Mouse (Mus musculus): Measurements from ENCODE around the gene Thsd4.
"Not testable (repeated sequence)": the region's sequence is repeated elsewhere in the genome, so short reads cannot be mapped to it uniquely, and the experiment has no call there.

Thsd4 gene

GRCm38 (mm10) chr9:59971263-59971662 lies 550.6 kb downstream of the Thsd4 start:
- peak; percentile 61 for DNase-seq (ENCODE audit: low spot score)

DNA sequence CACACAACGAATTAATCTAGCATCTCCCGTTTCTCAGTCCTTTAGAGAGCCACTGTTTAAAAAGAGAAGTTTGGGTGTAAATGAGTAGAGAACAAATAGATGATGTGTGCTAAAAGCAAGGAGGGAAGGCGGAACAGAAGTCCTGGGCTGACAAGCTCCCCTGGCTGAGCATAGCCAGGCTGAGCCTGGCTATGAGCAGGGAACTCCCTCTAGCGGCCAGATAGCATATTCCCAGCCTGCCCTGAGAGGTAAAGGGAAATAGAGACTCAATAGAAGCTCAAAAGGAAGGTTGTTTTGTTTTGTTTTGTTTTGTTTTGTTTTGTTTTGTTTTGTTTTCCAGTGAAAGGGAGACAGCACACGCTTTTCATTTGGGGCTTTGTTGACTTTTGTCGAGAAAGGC lies 552.5 kb downstream of the Thsd4 start:
- peak; percentile 69 for DNase-seq (ENCODE audit: low spot score)

DNA sequence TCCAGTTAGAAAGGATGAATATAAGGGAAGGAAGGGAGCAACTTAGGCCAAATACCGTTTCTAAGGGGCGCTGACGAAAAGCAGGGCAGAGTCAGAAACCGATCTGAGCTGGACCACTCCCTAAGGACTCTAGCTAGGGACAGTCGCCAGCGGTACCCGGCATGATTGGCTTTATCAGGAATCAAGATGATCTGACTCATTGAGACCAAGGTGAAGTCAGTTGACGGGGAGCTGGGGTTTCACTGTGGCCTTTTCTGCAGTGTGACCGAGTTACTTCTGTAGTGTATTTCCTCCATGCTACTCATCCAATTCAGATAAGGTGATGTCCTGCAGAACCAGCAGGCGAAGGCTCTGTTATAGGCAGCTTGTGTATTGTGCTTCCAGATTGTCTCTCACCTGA lies 556.8 kb downstream of the Thsd4 start:
- no peak for DNase-seq (ENCODE audit: low spot score)

- DNase-seq (ENCODE audit: low spot score) = no peak
Observed at GRCm38 (mm10) chr9:59964367-59964766, 557.5 kb downstream of the Thsd4 start.

GRCm38 (mm10) chr9:59961201-59961955 lies 560.5 kb downstream of the Thsd4 start:
- DNase-seq (ENCODE audit: low spot score) = no peak

DNA sequence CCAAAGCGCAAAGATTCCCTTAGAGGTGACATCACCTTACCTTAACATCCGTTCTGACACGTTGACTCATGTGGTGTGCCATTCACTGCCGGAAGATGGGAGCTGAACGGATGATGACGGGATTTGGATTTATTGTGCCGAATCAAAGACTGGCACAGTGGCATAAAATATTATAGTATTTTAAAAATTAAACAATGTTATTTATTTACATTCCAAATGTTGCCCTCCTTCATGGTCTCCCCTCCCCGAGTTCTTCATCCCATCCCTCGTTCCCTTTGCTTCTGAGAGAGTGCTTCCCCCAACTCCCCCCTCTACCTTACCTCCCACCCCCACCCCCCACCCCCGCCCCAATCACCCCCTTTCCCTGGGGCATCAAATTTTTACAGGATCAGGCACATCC lies 561.3 kb downstream of the Thsd4 start, which contains the start of gene Nr2e3:
Gene Nr2e3, minus strand, starts transcription at position 101 of the 400 bp plus-strand sequence.
- no peak for DNase-seq (ENCODE audit: low spot score)

GRCm38 (mm10) chr9:59959276-59959675 lies 562.6 kb downstream of the Thsd4 start:
- peak; percentile 88 for DNase-seq (ENCODE audit: low spot score)

- not testable (repeated sequence) for DNase-seq (ENCODE audit: low spot score)
Observed at GRCm38 (mm10) chr9:59958115-59958514, 563.7 kb downstream of the Thsd4 start.

DNA sequence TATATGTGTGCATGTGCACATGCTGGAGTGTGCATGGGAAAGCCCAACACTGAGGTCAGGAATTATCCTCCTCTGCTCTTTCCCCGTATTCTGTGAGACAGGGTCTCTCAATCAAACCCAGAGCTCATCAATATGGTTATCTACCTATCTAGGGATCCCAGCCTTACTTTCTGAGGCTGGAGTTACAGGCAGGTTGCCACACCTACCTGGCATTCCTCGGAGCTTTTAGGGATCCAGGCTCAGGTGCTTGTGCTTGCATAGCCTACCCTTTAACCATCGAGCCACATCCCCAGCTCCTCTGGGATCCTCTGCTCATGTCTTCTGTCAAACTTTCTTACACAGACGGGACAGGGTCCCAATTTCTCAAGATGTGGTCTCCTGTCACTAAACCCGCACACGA lies 565.4 kb downstream of the Thsd4 start:
- peak; percentile 28 for DNase-seq (ENCODE audit: low spot score)

DNA sequence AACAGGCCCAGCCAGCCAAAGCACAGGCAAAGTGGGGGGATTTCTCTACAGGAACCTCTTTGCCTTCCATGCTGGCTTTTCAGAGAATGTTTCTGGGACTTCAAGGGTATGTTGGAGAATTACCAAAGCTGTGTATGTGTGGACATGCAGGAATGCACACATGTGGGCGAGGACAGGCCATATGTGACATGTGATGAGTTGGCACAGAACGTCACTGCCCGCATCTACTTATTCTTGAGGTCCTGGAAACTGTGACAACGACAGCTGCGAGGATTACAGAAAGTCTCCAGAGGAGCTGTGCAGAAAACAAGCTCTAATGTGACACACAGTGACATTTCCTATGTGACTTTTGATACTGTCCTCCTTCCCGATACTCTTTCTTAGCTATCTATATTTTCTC lies 566.2 kb downstream of the Thsd4 start:
- peak; percentile 32 for DNase-seq (ENCODE audit: low spot score)

GRCm38 (mm10) chr9:59955199-59955598 lies 566.6 kb downstream of the Thsd4 start:
- DNase-seq (ENCODE audit: low spot score) = no peak

DNA sequence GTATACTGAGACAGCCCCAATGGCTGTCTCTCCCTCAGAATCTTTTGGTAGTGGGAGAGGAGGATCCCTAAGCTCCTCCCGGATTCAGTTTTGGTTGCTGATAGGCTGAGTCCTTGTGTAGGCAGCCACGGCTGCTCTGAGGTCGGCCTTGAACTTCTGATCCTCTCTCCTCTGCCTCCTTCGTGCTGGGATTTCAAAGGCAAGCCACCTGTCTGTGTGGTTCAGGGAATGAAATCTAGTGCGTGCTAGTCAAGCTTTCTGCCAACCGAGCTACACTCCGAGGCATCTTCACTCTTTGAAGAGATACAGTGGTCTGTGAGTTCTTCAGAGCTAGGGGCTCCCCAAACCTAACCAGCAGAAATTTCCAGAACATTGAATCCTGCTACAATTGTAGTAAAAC lies 568.3 kb downstream of the Thsd4 start:
- DNase-seq (ENCODE audit: low spot score) = peak; percentile 37

DNA sequence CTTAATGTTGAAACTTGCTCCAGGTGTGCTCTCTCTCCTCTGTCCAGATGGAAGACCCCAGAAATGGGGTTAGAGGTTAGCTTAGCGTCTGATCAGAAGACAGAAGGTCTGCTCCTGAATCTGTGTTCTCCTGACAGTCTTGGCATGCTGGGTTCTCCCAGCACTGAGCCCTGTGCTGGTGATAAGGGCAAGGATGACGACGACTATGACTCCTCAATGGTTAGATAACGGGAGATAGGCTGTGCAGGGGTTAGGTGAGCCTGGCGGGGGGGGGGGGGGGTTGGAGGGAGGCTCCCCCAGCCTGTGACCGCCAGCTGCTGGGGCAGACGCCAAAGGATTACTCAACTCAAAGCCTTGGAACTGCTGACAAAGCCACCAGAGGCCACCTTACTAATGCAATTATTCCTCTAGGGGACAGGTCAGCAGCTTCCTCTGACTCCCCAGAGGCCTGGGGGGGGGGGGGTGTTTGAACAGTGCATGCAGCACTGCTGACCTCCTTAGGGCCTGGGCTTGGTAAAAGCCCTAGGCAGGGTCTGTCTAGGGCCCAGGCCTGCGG lies 569.3 kb downstream of the Thsd4 start:
- DNase-seq (ENCODE audit: low spot score) = peak; percentile 38

- DNase-seq (ENCODE audit: low spot score) = peak; percentile 24
Observed at GRCm38 (mm10) chr9:59951943-59952342, 569.9 kb downstream of the Thsd4 start.

DNA sequence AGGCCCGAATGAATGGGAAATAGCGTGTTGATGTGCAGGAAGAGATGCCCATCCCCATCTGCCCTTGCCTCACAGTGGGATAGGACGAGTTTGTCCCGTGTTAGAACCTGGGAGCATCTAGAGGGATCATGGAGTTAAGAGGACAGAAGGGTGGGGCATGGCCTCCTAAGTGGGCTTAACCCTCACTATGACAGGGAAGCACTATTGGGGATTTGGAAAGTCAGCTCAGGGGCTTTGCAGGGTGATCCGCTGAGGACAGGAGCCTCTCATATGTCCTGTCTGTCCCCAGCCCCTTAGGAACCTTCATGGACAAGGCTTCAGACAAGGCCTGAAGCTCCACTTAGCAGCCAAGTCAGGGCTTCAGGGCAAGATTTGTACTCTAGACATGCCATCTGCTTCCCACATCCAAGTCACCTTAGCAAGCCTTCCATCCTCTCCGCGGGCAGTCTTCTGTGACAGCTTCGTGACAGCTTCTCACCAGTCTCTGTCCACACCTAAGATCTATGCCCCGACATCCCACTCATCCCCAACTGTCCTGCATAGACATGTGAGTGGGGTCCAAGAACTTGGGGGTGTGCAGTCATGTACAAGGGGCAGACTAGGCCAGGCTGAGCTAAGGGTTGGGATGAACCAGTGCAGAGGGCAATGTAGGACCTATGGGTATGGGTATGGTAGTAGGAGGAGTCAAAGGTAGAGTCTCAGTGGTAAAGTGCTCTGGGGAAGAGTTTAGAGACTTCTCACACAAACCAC lies 570.7 kb downstream of the Thsd4 start:
- DNase-seq (ENCODE audit: low spot score) = peak; percentile 36

GRCm38 (mm10) chr9:59949981-59950380 lies 571.9 kb downstream of the Thsd4 start:
- DNase-seq (ENCODE audit: low spot score) = peak; percentile 28

DNA sequence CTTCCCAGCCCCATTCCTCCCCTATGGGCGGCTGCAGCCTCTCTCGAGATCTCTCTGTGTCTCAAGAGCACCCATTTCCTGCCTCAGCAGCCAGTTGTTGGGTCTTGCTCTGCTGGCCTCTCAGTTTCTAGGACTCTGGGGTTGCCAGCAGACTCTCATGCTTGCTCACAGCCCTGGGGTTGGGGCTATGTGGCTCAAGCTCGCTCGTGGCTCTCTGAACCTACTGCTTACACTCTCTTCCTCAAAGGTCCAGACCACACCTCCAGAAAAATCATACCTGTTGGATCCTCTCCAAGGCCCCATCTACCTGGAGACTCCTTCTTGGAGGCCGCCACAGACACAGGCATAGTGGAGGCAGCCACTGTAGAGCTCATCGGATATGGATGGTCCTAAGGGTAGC lies 572.3 kb downstream of the Thsd4 start:
- peak; percentile 35 for DNase-seq (ENCODE audit: low spot score)

DNA sequence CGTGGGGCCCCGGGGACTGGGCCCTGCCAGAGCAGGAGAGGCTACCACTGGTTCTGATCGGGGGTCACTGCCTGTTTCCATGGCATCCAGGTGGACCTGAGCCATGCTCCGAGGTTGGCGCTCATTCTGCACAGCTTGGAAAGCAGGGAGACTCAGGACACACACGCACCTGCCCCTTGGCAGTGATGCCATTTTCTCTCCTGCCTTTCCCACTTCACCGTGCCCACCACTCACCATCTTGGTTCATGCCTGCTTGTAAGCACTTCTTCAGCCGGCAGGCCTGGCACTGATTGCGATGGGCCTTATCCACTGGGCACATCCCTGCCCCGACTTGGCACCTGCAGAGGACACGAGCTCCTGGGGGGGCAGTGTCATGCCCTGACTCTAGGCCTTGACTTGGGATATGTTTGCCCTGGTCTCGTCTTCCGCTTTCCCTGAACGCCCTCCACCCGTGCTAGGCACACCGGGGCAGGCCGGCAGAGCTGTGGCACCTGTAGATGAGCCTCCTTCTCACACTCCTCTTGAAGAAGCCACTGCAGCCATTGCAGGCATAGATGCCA lies 573.1 kb downstream of the Thsd4 start:
- peak; percentile 47 for DNase-seq (ENCODE audit: low spot score)

DNA sequence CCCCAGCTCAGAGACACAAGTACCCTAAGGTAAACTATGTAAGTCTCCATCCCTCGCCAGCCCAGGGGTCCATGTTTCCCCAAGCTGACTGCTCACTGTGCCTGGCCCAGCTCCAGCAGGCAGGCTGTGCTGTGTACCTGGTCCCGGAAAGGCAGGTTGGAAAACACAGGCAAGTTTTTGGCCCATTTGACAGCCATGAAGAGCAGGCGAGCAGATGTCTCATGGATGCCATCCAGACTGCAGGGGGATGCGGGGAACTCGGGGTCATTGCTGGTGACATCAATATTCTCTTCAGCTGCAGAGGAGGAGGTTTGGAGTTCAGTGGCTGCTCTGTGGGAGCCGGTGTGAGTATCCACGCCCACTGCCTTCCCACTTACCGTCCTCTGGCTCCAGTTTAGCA lies 573.6 kb downstream of the Thsd4 start:
- peak; percentile 41 for DNase-seq (ENCODE audit: low spot score)

DNA sequence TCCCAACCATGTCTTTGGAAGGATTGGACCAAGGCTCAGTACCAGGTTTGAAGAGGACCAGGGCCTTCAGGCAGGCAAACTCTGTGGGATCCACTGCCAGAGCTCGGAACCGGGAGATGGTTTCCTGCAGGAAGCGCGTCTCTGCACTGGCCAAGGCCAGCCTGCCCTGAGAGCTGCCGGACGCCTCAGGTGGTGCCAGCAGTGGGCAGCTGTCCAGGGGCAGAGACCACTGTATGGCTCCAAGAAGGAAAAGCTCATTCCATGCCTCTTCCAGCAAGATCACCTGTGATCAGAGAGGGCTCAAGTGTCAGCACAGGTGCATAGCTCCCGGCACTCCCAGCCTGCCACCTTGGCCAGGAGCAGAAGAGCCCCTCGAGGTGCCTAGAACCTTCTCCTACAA lies 574.6 kb downstream of the Thsd4 start:
- DNase-seq (ENCODE audit: low spot score) = peak; percentile 46

GRCm38 (mm10) chr9:59945241-59945640 lies 576.6 kb downstream of the Thsd4 start:
- peak; percentile 30 for DNase-seq (ENCODE audit: low spot score)

GRCm38 (mm10) chr9:59943826-59944225 lies 578.0 kb downstream of the Thsd4 start:
- peak; percentile 31 for DNase-seq (ENCODE audit: low spot score)

All from testis, postnatal 10 days (tissue).